Mouse (Mus musculus) left cerebral cortex, adult 8-10 months (tissue): ENCODE measurements at regions not wholly inside any gene's neighbourhood (a gene's known extent, or its start where the extent isn't known, plus 50 kb on each side); places are given as distances from the start of the nearest gene placed in this dataset.

ENCODE experiments used
- DNase-seq, 2 experiments: peaks; one replicate each; pipeline ENCODE4 v3.0.0; 2022; ENCODE audit warnings: low spot score in 2 of 2

DNA sequence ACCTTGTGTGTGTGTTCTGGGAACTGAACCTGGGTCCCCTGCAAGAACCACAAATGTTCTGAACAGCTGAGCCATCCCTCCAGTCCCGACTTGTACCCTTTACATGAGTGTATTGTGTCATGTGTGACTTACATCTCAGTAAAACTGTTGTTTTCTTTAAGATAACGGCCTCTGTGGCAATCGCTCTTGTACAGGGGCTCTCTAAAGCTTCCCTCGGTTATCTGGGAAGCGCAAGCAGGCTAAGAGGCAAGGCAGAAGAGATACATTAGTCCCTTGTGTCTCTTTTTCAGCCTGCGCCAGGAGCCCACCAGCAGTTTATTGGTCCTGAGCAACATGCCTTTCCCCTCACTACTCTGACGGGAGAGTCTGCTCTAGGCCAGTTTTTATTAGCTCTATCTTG lies 308.1 kb upstream of the Jmjd1c start:
- no peak for DNase-seq

DNA sequence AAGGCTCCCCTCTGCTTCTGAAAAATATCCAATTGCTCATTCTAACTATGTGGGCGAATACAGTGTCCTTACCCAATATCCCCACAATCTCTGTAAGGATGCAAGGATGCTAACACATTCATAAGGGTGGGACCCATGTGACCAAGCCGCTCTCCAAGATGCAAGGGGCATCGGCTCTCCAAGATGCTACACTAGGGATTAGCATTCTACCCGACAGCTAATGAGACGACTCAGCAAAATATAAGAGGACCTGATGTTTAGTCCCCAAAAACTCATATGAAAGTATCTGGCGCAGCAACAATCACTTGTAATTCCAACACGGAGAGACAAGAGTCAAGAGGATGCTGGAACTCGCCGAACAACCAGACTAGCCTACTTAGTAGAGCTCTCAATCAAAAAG lies 299.6 kb upstream of the Jmjd1c start:
- DNase-seq, result no peak

DNA sequence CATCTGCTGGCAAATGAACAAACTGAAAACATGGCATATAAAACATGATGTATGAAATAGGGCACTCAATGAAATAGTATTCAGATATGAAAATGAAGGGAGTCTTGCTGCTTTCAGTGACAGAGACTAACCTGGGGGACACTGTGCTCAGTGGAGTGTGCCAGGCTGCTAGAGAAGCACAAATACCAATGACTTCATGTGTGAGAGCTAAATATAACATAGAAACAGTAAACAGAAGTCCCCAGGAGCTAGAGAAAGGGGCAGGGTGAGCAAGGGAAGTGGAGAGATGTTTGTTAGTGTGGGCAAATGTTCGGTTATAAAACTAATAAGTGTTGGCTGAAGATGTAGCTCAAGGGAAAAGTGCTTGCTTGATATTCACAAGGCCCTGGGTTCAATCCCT lies 293.2 kb upstream of the Jmjd1c start:
- DNase-seq, result no peak

DNA sequence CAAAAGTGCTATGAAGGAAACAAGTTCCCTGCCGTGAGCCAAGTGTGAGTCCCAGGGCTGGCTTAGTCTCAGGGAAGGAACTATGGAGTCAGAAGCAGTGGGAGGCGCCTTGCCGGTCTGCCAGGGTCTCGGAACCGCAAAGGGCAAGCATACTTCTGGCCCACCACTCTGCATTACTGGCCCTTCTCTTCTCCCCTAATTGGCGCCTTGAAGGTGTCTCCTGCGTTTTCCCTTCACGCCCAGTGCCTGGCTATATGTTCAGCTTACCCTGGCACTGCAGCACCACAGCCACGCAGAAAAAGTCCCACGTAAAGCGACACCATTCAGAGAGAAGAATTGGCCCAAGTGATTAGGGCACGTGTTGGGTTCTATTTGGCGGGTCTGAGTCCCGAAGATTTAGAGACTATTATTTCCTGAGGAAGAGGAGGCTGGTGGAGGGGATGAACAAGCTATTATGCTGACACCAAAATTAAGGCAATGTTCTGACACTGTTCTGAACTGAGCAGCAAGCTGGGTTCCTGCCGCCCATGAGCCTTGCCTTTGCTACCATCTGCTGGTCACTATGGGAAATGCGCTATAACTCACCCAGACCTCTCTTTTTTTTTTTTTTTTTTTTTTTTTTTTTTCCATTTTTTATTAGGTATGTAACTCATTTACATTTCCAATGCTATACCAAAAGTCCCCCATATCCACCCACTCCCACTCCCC lies 288.5 kb upstream of the Jmjd1c start:
- DNase-seq, result peak in 1 of 2 experiments; percentile 27

DNA sequence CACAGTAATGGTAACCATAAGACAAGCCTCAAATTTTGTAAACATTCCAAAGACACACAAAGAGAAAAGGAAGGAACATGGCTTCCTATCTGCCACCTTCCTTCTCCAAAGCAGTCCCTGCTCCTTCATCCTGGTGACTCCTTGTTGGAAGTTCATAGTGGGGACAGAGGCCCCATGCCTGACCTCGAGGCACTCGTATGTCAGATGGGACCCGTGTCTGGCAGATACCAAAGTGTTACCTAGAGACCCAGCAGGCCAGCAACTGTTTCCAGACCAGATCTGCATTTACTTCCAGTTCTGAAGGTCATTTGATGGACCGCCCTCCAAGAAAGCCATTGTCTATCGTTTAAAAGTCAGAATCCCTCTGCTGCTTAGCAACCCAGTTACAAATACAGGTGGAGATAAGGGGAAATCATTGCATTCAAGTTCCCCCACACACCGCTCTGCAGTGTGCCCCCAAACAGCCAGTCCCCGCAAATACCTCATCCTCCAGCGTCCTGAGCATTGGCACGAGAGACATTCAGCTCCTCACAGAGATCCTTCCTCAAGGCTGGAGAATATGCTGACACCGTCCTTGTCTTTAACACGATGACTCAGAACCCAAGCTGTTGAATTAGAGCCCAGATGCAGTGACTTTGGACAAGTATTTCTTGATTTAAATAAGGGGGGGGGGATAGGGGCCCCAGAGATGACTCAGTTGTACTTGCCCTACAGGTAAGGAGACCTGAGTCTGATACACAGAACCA lies 283.2 kb upstream of the Jmjd1c start:
- no peak for DNase-seq

- DNase-seq, result no peak
Measured at GRCm38 (mm10) chr10:66813850-66814564, 281.9 kb upstream of the Jmjd1c start.

GRCm38 (mm10) chr10:66814565-66815201 lies 281.2 kb upstream of the Jmjd1c start:
- DNase-seq, result peak; percentile 67 to 86

- DNase-seq, result no peak
Measured at GRCm38 (mm10) chr10:66815951-66816350, 280.0 kb upstream of the Jmjd1c start.

DNA sequence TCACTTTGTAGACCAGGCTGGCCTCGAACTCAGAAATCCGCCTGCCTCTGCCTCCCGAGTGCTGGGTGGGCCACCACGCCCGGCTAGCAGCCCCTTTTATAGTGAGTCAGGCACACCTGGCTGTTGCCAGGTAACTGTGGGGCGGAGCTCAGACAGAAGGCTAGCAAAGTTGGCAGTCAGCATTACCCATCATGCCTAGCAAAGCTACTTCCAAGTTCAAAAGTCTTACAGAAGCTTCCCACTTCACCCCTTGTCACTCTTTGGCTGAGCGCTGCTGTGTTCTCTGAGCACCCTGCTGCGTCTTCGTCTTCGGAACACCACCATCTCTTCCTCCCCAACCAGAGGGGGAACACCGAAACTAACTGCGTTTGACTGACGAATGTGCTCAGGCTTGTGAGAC lies 279.1 kb upstream of the Jmjd1c start:
- DNase-seq, result no peak

DNA sequence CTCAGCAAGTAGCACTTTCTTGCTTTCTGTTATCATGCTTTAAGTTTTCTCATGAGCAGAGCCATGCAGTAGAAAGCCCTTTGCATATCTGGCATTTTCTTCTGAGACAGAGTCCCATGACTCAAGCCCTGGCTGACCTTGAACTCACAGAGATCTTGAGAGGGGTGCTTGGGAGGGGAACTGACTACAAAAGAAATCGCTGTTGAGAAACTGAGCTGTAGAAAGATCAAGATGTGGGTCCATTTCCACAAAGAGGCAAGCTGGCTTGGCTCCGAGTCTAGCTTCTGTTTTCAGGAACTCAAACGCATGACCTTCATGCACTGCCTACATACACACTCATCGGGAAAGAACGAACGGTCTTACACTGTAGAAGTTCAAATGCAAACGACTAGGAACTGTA lies 278.0 kb upstream of the Jmjd1c start:
- no peak for DNase-seq

GRCm38 (mm10) chr10:66819517-66819916 lies 276.4 kb upstream of the Jmjd1c start:
- DNase-seq, result no peak

DNA sequence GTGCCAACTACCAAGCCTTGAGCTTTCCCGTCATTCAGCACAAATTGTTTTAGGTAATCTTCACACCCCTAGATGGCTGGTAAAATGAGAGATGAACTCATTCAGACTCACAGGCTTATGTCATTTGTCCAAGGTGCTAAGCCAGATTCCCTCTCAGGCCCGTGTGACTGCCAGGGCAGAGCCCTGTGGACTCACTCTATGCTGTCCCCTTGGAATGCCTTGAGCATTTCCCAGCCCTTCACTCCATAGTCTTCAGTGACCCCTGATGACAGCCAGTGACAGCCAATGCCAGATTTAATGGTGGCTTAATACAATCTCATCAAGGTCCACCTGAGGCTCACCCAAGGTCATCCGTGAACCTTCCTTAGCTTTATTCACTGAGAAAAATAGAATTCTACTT lies 270.2 kb upstream of the Jmjd1c start:
- no peak for DNase-seq

GRCm38 (mm10) chr10:66826327-66826726 lies 269.6 kb upstream of the Jmjd1c start:
- no peak for DNase-seq

- DNase-seq, result no peak
Measured at GRCm38 (mm10) chr10:66834974-66835373, 261.0 kb upstream of the Jmjd1c start.

- DNase-seq, result no peak
Measured at GRCm38 (mm10) chr10:66839058-66839457, 256.9 kb upstream of the Jmjd1c start.

DNA sequence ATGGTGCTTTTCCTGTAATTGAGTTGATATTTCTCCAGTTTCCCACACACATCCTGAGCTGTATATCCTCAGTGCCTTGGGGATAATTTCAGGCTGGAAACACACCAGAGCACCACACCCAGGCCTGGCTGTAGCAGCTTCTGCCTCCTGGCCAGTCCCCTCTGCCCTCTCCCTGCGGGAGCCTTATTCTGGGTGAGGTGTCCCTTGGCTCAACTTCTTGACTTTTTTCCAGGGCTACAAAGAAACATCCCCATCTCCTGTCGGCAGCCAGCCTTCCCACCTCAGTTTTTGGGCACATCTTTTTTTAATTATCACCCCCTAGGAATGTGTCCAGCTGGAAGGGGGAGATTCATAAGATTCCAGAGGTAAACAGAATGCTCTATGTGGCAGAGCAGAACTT lies 252.7 kb upstream of the Jmjd1c start:
- no peak for DNase-seq

GRCm38 (mm10) chr10:66848778-66849177 lies 247.1 kb upstream of the Jmjd1c start:
- no peak for DNase-seq

- DNase-seq, result peak in 1 of 2 experiments; percentile 16
Measured at GRCm38 (mm10) chr10:66849681-66850080, 246.2 kb upstream of the Jmjd1c start.

- no peak for DNase-seq
Measured at GRCm38 (mm10) chr10:66850972-66851478, 244.9 kb upstream of the Jmjd1c start.

GRCm38 (mm10) chr10:66851841-66852240 lies 244.1 kb upstream of the Jmjd1c start:
- DNase-seq, result no peak

DNA sequence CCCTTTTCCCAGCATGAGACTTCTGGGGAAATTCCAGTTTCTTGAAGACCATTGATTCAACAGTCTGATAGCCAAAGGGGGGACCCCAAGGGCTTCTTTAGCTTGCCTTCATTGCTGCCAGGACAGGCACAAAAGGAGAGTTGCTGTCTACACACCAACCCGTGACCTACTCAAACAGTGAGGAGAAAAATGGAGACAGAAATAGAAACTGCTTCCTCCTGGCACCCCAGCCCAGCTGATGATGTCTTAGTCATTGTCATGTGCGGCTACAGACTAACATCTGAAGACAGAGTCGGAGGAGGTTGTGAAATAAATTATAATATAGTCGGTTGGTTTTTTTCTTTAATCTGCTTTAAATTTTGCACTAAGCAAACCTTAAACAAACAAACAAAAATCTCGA lies 243.2 kb upstream of the Jmjd1c start:
- no peak for DNase-seq

DNA sequence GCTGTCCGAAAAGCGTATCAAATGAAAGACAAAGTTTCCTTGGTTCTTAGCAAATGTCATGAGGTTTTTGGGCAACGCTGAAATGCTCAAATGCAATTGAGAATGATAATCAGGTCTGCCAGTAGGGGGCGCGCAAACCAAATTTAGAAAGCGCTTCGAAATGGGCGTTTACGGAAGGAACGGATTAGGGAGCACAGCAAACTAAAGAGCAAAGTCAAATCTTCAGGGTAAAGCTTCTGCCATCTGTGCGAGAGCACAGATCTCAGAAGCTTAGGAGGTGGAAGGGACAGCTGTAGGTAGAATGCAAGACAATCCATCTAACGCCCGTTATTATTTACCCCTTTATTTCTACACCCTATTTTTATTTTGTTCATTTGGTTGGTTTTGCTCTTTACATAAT lies 242.7 kb upstream of the Jmjd1c start:
- peak; percentile 29 to 71 for DNase-seq
